Mouse (Mus musculus) brain, embryonic 14.5 days (tissue): ENCODE measurements around the gene B4galt4. TPM values are rescaled to one million over a fixed set of nuclear protein-coding genes. Genes with fewer than 3 reads are reported as not detected.

Experiments used
- DNase-seq: peaks from one replicate; pipeline ENCODE4 v3.0.0-alpha.2; 2011; ENCODE audit warnings: low read depth
- CTCF ChIP-seq: fragments of 200-500 bp; IDR thresholded peaks from 2 replicates; pipeline ENCODE4 v1.5.1; 2012; ENCODE audit warnings: inconsistent platforms, mild to moderate bottlenecking, moderate library complexity, borderline replicate concordance; ENCODE audit not compliant: insufficient read depth, insufficient read length; ENCODE audit errors: extremely low read depth
- POLR2A ChIP-seq: fragments of 200-500 bp; IDR thresholded peaks from 2 replicates; pipeline ENCODE4 v1.6.1; 2012; ENCODE audit warnings: mild to moderate bottlenecking, inconsistent platforms, borderline replicate concordance; ENCODE audit not compliant: poor library complexity, insufficient read depth, insufficient read length, severe bottlenecking; ENCODE audit errors: extremely low read depth
- polyA plus RNA-seq: library from polyadenylated mRNA; depleted of rRNA; stranded (reverse); fragments of >200 nt; gene quantifications from 2 replicates; pipeline ENCODE4 v1.2.3, GENCODE M21; 2012

B4galt4 gene
- polyA plus RNA-seq, 1 experiment = 18.8 TPM

GRCm38 (mm10) chr16:38741204-38741903, 710 bp upstream of the B4galt4 start:
- no peak for DNase-seq
- TF ChIP-seq POLR2A = no peak
- TF ChIP-seq CTCF = no peak

- no peak for TF ChIP-seq CTCF
- TF ChIP-seq POLR2A = no peak
Observed at GRCm38 (mm10) chr16:38742659-38743131, 631 bp downstream of the B4galt4 start.

GRCm38 (mm10) chr16:38743941-38744673, 2.0 kb downstream of the B4galt4 start:
- DNase-seq = no peak
- TF ChIP-seq POLR2A = no peak
- no peak for TF ChIP-seq CTCF

More at GRCm38 (mm10) chr16:38742659-38743131, 631 bp downstream of the B4galt4 start:
- DNase-seq = peak; percentile 58

- DNase-seq = no peak
- TF ChIP-seq POLR2A (no peak), CTCF (no peak)
Observed at GRCm38 (mm10) chr16:38750803-38751202, 8.7 kb downstream of the B4galt4 start.

GRCm38 (mm10) chr16:38753631-38754030, 11.6 kb downstream of the B4galt4 start:
- TF ChIP-seq CTCF (no peak), POLR2A (no peak)
- peak; percentile 49 for DNase-seq

GRCm38 (mm10) chr16:38755452-38756176, 13.6 kb downstream of the B4galt4 start:
- no peak for DNase-seq
- TF ChIP-seq POLR2A (no peak), CTCF (no peak)

GRCm38 (mm10) chr16:38756177-38756503, 14.1 kb downstream of the B4galt4 start:
- no peak for TF ChIP-seq POLR2A
- TF ChIP-seq CTCF = no peak
- peak; percentile 84 for DNase-seq

- TF ChIP-seq POLR2A (no peak), CTCF (no peak)
- peak; percentile 13 for DNase-seq
Observed at GRCm38 (mm10) chr16:38756572-38756971, 14.5 kb downstream of the B4galt4 start.

GRCm38 (mm10) chr16:38757626-38758025, 15.6 kb downstream of the B4galt4 start:
- no peak for TF ChIP-seq POLR2A
- TF ChIP-seq CTCF = no peak
- no peak for DNase-seq

GRCm38 (mm10) chr16:38758104-38758861, 16.2 kb downstream of the B4galt4 start:
- TF ChIP-seq CTCF (no peak), POLR2A (no peak)
- peak; percentile 7 for DNase-seq
